Mouse (Mus musculus): Measurements from ENCODE around the gene Cox16.

The Cox16 gene

DNA sequence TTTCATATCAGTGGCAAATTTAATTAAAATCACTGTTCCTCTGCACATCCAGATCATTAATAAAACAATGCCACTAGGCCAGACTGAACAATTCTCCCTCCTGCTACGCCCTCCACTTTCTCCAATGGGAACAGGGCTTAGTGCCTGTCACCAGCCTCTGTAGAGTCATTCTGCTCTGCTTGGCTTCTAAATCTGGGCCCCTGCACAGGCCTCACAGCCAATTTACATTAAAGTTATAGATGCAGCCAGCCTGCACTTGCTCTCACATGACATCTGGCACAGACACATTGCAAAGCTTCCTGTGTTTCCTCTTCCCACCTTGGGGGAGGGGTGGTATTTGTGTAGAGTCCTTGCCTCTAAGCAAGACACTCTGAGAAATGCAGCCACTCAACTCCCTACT, 163.9 kb downstream of the Cox16 start:
- no peak for DNase-seq

GRCm38 (mm10) chr12:81317811-81318210, 167.1 kb downstream of the Cox16 start:
- no peak for DNase-seq

DNA sequence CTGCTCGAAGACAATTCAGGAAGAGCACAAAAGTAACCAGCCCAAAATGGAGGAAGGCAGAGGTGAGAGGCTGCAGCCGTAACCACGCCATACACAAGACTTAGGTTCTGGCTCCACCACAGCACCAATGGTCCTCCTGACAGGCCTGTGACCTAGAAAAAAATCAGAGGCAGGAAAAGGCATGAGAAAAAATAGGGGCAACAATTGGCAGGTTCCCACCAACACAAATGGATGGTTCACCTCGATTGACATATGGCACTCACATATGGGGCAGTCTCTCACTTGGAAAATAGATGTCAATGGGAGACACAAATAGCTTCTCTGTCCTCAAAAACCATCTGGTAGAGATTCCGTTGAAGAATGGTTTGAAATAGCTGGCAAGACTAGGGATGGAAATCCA, 169.0 kb downstream of the Cox16 start:
- DNase-seq = no peak
